Mouse (Mus musculus) WW6 (cell line): ENCODE results near the gene Dlx5.

ENCODE experiments used
- DNase-seq: peaks from one replicate; pipeline ENCODE4 v3.0.0-alpha.2; 2013; ENCODE audit warnings: low read depth, low spot score

The Dlx5 gene

DNA sequence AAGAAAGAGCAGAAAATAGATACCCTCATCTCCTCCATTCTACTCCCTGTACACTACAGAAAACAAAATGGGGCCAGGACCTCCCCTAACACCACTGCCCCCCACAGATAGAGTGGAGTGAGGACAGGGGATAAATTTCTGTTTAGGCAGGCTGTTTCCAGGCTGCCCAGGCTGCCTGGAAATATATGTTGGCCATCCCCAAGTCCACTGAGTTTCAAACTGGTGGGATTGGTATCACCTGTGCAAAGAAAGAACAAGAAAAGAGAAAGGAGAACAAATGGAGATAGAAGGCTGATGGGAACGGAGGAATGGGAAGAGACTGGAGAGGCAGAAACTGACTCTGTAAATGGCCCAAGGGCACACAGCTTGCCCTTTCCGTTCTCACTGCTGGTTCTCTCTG is 5.7 kb downstream of the Dlx5 start:
- no peak for DNase-seq

DNA sequence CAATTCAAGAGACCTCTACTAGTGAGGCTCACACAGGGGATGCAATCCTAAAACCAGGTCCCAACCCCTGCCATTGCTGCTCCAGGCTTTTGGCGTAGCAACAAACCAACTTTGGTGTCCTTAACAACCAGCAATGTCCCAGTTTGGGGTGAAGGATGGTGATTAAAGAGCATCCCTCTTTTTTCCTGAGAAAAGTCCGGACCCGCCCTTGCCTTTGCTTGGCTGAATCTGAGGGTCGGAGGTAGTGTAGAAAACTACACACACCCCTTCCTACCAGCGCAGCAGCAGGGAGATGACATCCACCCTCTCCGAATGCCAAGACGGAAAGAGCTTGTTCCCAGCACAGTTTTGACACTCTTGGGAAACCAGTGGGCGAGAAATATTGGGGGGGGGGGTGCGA is 6.2 kb downstream of the Dlx5 start:
- DNase-seq: no peak

DNA sequence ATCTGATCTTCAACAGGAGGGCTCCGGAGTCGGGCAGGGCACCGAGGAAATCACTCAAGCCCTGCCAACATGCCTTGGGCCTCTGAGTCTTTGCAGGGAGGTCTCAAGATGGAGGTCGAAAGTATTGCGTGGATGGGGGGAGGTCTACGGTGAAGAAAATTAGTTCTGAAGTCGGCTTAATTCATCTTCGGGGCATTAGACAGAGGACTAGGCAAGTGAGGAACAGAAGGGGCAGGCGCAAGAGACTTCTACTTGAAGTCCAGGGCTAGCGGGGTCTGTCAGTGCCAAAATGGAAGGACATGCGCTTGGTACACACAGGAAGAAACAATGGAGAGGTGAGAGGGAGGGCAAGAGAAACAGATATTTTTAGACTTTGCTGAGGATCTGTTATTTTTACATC is 6.7 kb downstream of the Dlx5 start:
- DNase-seq: no peak

DNA sequence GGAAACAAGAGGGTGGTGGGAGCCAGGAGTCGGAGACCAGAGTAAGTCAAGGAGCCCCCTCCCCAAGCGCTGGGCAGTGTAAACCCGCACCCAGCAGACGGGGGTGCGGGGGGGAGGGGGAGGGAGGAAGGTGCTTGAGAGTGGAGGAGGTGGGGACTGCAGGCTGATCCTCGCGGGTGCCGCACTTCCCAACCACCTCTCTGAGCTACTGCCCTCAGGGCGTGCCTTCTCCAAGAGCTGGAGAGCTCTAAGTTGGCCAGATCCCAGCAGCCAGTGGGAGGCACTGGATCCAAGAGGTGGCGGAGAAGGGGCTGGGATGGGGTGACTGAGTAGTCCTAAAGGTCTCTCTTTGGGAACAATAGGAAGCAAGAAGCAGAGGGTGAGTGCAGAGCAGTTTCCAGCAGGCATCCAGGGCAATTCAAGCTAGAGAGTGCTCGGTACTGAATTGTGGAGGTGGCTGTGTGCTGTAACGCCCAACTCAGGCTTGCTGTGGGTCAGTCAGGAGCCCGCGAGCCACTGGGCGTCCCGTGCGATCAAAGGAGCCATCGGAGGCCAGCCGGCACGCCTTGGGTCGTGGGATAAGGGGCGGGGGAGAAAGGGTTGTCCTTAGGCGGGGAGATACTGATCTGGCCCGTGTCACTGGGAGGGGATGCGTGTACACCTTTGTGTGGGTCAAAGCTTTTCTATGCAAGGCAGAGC is 7.7 kb downstream of the Dlx5 start:
- DNase-seq: no peak

DNA sequence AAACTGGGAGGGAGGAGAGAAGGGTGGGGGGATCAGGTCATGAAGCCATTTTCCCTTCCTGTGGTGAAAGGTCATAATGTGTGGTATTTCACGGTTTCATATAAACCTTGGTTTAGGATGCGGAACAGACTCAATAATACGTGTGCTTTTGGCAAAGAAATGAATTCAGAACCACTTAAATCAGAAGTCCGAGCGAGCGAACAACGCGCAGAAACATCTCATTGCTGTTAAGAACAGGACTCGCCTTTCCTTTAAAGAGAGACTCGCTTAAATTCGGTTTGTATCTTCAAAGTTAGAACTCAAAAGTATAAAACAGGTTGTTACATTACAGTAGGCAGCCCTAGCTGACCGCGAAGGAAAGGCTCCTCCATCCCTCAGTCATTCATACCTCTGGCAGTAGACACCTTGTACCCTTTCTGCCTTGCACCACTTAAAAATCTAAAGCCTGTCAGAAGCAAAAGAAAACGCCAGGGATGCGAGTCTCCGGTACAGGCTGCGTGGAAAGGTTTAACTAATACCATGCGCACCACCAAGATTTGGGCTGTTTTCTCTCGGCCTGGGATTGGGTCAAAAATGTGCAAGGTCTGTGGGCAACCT is 8.3 kb downstream of the Dlx5 start:
- no peak for DNase-seq

DNA sequence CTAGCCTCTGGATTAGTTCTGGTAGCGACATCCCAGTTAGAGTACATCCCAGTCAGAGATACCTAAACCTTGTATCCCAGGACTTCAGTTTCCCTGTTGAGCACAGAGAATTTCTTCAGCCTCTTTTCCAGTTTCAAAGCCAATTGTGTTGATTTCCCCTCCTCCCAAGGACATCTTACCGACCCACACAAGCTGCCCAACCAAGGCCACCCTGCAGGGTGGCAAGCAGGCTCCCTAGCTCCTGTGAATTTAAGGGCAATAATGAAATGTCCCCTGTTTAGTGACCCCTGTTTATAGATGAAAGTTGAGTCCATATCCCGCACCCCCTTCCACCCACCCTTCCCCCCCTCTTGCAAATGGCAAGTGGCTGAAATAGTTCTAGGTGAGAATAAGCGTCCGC is 9.0 kb downstream of the Dlx5 start:
- DNase-seq: no peak

DNA sequence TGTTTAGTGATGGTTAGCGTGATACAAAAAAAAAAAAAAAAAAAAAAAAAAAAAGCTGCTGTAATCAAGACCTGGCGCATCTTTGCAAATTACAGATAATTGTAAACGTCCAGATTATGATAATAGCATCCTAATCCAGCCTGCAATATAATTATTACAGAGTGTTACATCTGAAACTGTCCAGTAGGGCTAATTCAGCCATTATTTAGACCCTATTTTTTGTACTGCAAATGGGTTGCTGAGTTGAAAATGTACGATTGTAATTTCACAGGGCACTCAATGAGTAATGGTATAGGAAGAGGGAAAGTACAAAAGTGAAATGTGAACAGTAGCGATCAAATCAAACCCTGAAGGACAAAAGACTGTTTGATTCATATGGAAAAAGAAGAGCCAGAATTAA is 10.2 kb downstream of the Dlx5 start:
- DNase-seq: no peak

DNA sequence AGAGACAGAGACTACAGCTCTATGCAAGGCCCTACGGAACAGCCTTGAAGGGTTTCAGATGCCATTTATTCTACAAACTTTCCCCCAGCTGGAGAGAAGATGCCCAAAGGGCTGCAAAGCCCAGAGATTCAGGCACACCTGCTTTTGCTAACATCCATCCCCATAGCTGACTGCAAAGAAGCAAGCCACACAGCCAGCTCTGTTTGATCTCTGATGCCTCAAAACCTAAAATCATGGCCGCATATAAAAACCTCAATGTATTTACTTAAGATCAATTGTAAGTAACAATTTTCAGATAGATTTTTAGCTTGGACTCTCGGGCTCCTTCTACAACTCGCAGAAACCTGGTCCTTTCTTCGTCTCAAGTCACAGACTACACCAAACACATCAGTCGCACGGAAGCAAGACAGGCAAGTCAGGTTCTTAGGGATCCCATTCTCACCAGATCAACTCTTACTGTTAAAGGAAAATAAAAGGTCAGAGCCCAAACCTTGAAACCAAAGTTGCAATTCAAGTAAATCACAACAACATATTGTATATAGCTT is 10.9 kb downstream of the Dlx5 start:
- no peak for DNase-seq

DNA sequence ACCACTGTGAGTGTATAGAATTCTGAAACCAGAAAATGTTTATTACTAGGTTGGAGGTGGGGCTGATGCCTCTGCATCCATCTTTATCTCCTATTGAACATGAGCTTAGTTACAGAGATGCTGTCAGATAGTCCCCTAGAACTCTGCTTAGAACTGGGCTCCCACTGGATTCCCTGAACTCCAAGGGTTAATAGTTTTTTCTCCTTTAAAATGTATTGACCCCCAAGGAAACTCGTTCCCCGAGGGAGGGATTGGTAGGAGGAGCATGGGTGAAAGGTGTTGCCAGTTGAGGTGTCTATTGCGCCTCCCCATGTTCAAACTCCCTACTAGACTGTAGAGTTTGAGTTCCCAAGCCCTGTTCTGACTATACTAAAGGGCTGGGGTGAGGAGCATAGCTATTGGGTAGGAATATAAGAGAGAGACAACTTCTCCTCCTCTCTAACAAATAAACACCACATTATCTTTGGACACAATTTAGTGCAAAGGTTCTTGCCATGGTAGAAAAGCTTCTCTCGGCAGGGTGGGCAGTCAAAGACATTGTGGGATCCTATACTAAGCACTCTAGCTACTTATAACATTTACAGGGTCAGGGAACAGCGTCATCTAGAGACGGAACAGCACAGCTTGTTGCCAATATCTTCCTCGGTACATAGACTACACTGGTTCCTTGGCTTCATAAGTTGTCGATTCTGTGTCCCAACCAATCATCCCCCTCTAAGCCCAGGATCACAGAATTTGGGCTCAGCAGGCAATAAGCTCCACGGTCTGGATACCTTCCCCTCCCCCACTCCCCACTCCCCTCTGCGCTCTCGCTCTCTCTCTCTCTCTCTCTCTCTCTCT is 11.7 kb downstream of the Dlx5 start:
- no peak for DNase-seq

DNA sequence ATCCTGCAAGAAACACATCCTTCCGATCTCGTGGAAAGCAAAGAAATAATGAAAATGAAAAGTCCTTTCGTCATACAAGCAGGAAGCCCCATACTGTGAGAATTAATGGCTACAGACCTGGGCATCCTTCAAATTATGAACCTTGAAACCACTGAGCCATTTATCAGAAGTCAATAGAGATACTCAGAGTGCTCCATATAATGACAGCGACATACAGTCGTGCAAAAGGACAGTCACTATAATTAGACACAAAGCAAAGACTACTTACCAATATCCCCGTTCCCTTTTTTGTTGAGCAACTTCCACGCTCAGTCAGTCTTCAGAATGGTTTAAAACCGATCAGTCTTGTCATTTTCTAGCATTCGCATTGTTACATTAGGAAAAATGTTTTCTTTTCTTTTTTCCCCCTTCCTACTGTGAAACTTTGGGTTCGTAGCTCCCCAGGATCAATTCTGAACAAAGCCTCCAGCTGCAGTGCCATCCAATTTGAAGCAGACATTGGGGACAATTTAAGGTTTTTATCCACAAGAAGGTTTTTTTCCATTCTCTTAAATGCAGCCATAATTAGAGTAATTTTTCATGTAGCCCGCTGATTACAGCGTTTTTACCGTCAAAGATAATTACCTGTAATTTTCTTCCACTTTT is 12.7 kb downstream of the Dlx5 start:
- no peak for DNase-seq

DNA sequence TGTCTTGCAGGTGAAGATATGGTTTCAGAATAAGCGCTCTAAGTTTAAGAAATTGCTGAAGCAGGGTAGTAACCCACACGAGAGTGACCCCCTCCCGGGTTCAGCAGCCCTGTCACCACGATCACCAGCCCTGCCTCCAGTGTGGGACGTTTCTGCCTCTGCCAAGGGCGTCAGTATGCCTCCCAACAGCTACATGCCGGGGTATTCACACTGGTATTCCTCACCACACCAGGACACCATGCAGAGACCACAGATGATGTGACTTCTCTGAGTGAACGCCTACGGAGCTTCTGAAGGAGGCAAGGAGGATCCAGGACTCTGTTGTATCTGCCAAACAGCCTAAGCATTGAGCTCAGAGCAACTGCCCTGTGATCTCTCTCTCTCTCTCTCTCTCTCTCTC is 14.9 kb downstream of the Dlx5 start:
- DNase-seq: no peak

DNA sequence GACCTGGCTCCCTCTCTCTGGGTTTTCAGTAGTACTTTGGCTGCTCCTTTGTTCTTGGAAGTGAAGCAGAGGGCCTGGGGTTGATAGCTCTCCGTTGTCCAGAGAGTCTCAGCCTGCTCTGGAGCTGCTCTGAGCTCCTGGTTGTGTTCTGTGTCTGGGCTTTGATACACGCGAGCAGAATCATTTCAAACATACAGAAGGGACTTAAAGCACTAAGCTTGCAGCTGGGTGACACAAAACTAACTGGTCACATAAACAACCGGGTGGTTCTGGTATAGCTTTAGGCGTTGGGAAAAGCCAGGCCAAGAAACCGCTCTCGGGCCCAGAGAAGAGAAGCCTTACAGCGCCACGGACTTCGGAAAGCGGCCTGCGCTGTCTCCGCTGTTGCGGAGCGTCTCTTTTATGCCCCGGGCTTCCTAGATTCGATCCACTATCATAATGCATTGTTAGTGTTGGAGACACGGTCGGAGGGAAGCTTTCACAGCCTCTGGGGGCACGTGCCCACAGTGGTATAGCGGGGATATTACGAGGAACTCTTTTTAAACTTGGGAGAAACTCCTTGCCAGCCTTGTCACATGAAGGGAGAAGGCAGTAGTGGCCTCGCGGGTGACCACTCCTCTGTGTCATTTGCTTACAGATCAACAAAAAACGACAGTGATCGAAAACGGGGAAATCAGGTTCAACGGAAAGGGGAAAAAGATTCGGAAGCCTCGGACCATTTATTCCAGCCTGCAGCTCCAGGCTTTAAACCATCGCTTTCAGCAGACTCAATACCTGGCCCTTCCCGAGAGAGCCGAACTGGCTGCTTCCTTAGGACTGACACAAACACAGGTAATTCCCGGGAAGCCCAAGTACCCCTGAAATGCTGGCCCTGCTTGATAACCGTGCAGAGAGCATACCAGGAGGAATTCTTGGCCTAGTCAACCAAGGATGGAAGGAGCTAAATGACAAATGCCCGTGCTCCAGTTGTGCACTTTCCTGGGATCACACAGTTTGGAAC is 17.1 kb downstream of the Dlx5 start:
- no peak for DNase-seq

DNA sequence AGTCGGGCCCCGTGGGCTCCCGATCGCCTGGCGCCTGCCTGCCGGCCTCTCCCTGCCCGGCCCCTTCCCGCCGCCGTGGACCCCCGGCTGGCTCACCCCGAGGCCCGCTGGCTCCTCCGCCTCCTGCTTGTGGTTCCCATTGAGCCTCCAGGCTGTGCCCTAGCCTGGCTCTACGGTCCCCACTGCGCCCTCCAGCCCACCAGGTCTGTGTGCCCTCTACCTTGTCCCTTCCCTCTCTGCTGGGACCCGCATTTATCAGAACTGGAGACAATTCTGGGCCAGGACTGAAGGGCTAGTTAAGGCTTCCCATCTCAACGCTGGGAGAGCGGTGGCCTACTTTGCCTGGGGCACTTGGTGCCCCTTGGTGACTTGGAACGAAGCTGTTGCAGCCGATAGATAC is 17.9 kb downstream of the Dlx5 start:
- DNase-seq: no peak

DNA sequence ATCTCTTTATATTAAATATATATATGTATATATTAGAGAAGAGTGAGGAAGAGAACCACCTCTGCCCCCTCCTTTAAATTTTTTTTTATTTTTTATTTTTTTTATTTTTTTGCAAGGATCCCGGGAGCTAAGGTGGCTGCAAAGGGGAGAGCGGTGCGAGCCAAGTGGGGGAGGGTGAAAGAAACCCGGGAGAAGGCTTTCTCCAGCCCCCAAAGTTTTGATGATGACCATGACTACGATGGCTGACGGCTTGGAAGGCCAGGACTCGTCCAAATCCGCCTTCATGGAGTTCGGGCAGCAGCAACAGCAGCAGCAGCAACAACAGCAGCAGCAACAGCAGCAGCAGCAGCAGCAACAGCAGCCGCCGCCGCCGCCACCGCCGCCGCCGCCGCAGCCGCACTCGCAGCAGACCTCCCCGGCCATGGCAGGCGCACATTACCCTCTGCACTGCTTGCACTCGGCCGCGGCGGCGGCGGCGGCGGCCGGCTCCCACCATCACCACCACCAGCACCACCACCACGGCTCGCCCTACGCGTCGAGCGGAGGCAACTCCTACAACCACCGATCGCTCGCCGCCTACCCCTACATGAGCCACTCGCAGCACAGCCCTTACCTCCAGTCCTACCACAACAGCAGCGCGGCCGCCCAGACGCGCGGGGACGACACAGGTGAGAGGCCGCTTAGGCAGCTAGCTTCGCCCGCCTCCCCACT is 18.6 kb downstream of the Dlx5 start, which contains the start of gene Dlx6:
Gene Dlx6, plus strand, starts transcription at position 175 of the 711 bp plus-strand sequence.
- no peak for DNase-seq

DNA sequence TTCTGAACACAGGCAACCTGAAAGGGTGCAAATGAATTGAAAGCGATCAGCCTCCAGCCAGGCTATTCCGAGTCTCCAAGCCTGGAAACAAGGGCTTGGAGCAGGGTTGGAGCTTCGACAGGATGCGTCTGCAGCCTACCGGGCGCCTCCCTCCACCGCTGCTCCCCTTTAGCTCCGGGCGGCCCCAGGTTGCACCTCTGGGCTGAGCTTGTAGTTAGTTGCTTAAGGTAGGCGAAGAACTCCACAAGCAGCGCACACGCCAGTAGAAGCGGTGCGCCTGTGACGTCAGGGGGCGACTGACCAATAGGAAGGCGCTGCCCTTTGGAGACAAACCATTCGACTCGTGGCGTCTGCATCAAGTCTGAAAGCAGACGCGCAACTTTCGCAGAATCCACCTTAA is 19.3 kb downstream of the Dlx5 start:
- DNase-seq: no peak

DNA sequence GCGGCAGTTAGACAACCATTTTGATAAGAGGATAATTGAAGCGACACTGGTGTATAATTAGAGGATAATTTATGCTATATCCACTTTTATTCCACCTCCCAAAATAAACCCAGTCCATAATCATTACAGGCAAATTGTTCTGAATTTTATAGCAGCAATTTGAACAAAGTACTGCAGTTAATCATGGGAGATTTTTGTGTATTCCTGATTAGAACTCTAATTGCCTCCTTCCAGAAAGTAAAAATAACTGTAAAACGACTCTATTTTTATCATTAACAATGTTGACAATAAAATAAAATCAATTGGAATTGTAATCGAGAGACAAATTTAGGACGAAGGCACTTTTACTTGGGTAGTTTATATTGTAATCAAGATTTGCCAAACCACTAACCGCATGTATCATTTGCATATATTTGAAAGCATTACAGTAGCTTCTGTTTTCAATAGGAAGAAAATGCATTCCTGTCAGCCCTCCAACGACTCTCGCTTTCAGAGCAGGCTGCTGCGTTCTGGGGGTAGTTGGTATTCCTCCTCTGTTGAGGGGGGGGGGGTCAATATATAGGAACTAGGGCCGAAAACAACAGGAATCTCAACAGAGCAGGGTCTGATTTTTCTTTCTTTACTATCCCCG is 20.0 kb downstream of the Dlx5 start:
- no peak for DNase-seq

DNA sequence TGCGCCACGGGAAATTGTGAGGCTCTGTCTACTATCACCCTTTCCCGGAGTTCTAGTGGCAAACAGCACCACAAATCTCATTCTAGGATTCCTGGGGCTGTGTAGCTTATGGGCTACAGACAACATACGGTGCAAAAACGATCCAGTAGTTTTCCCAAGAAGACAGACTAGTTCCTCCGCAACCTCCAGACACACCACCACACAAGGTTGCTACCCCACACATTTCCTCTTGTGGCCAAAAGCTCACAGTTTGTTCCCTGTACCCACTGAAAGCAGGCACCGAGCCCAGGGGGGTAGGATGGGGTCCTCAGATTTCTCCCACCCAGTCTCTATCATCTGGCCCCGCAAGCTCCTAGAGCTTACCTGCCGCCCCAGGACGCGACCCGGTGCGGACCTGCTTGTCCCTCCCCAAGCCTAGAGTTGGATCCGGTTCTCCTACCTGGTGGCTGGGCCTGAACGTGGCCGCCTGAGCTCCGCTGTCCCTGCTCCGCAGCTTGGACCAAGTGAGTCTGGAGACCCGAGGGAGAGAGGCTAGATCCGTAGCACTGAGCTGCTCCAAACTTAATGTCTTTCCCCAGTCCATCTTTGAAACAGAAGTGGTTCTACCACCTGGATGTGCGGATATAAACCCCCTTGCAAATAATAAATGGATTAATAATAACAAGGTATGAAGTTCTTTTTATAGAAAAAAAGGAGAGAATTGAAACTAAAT is 20.6 kb downstream of the Dlx5 start:
- DNase-seq: no peak

DNA sequence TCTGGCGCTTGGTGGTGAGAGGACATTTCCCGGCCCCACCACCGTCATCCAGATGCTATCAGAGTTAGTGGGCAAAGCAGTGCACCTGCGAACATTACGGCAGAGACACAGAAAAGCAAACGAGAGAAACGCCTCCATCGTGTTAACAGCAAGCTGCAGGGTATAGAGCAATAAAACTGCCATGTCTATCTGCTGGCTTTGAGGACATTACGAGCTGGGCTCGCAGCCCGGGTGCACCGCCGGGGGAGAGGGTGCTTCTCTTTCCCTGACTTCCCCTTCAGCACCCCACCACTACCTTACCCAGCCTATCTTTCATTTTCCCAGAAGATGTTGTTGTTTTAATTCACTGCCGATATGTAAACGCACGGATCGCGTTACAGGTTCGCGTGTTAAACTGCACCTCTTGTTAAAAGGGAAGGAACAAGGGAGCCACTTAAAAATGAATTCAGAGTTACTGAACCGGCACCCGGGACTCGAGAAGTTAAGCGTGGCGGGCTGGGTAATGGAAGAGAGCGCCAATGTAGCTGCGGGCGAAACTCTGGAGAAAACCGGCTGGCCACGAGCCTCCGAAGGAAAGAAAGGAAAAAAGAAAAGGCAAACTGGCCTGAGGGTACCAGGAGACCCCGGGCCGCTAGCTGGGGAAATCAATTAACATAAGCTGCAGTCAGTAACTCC is 21.3 kb downstream of the Dlx5 start:
- DNase-seq: no peak
